Mouse (Mus musculus) embryonic fibroblast, embryonic 13.5 days (primary cell): ENCODE results near the gene Slc38a3. TPM values are rescaled to one million over a fixed set of nuclear protein-coding genes. Genes with fewer than 3 reads are reported as not detected.

ENCODE experiments used
- H3K27ac ChIP-seq: 2 replicates; pipeline ENCODE4 v1.5.1; 2012; ENCODE audit warnings: low read length, control low read depth, inconsistent platforms; ENCODE audit not compliant: insufficient read depth
- H3K4me1 ChIP-seq: 2 replicates; pipeline ENCODE4 v1.6.1; 2011; ENCODE audit warnings: low read length; ENCODE audit not compliant: control insufficient read depth, insufficient read depth
- H3K4me3 ChIP-seq: 2 replicates; pipeline ENCODE4 v1.5.1; 2011; ENCODE audit warnings: mild to moderate bottlenecking, control low read depth, low read length; ENCODE audit not compliant: insufficient read depth
- CTCF ChIP-seq: IDR thresholded peaks from 2 replicates; pipeline ENCODE4 v1.5.1; 2011; ENCODE audit warnings: mild to moderate bottlenecking, control low read depth, low read length, moderate library complexity, borderline replicate concordance; ENCODE audit not compliant: insufficient read depth
- POLR2A ChIP-seq: IDR thresholded peaks from 2 replicates; pipeline ENCODE4 v1.6.1; 2011; ENCODE audit warnings: low read depth, mild to moderate bottlenecking, control low read depth, low read length, moderate library complexity
- polyA plus RNA-seq: library from polyadenylated mRNA; stranded (reverse); fragments of >200 nt; gene quantifications from 2 replicates; pipeline ENCODE4 v1.2.4, GENCODE M21; 2011; ENCODE audit warnings: low read depth; ENCODE audit not compliant: missing spikeins, insufficient read length

The Slc38a3 gene
- polyA plus RNA-seq, 1 experiment: 1.1 TPM

DNA sequence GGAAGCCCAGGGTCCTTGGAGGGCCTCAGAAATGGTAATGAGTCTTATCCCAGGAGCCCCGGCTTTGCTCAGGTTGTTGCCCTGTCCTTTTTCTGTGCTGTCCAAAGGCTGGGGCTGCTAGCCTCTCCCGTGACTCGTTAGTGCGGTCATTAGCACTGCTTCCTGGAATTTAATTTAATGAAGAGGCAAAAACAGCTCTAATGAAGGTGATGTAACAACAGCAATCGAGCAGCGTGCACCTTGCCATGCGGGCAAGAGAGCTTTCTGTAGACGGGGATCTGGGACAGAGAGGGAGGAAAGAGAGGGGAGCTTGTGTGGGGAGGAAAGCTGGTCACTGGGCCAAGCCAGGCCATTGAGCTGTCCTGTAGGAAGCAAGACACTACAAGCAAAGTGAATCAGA, 27.7 kb downstream of the Slc38a3 start:
- Histone ChIP-seq H3K4me3 (no peak overlapping the region), H3K27ac (no peak overlapping the region), H3K4me1 (0 out of 2 replicates have a peak, but pooled peaks cover 5% of the 10 kb centered on the region)
- TF ChIP-seq POLR2A (no peak), CTCF (no peak)

GRCm38 (mm10) chr9:107640257-107640772, 29.0 kb downstream of the Slc38a3 start:
- TF ChIP-seq POLR2A: no peak
- TF ChIP-seq CTCF: no peak
- Histone ChIP-seq H3K4me3 (no peak overlapping the region), H3K27ac (no peak overlapping the region), H3K4me1 (peaks cover 5% of the 10 kb centered on the region; the same call in 1 of the 2 replicates)

DNA sequence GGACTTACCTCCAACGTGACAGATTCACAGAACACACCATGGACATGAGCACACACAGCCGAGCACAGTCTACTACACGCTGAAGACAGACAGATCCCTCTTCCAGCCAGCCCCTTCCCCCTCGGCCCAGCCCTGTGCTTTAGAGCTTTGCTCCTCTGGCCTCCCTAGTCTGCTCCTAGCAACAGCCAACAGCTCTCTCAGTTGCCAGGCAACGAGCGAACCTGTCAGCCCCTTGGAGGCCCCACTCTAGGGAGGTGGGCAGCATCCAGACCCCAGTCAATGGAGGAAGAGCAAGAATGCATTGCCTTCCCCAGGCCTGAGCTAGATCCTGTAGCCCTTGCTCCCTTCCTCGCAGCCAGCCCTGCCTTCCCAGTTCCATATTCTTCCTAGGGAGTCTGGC, 32.3 kb downstream of the Slc38a3 start:
- H3K4me1 ChIP-seq: no peaks in the 10 kb centered on the region; the same call in 1 of the 2 replicates
- no peak overlapping the region for H3K27ac ChIP-seq
- H3K4me3 ChIP-seq: no peak overlapping the region
- TF ChIP-seq CTCF: no peak
- TF ChIP-seq POLR2A: no peak

- peak within 1 kb of the TSS; percentile 80 for H3K27ac ChIP-seq
- H3K4me3 ChIP-seq: peak within 1 kb of the TSS; percentile 96
- TF ChIP-seq POLR2A: peak; percentile 85
- no peak for TF ChIP-seq CTCF
- peaks cover 7% of the 10 kb centered on the region; the same call in 1 of the 2 replicates for H3K4me1 ChIP-seq
These were observed 33.9 kb downstream of the Slc38a3 start, which contains the start of gene Gnai2 for GRCm38 (mm10) chr9:107635279-107636028. TSS of gene Gnai2 (minus strand) at chr9:107635367.

- peak overlapping the region; percentile 80 for H3K27ac ChIP-seq
- no peak for TF ChIP-seq CTCF
- TF ChIP-seq POLR2A: no peak
- H3K4me3 ChIP-seq: peak overlapping the region; percentile 96
- H3K4me1 ChIP-seq: peaks cover 7% of the 10 kb centered on the region; the same call in 1 of the 2 replicates
These were observed 34.7 kb downstream of the Slc38a3 start for GRCm38 (mm10) chr9:107634406-107635278.

- TF ChIP-seq POLR2A (peak; percentile 40; the same call in 1 of the 2 replicates), CTCF (no peak)
- Histone ChIP-seq H3K27ac (peak overlapping the region; percentile 80), H3K4me1 (peaks cover 11% of the 10 kb centered on the region; the same call in 1 of the 2 replicates), H3K4me3 (peak overlapping the region; percentile 96)
These were observed 35.5 kb downstream of the Slc38a3 start for GRCm38 (mm10) chr9:107633661-107634405.

DNA sequence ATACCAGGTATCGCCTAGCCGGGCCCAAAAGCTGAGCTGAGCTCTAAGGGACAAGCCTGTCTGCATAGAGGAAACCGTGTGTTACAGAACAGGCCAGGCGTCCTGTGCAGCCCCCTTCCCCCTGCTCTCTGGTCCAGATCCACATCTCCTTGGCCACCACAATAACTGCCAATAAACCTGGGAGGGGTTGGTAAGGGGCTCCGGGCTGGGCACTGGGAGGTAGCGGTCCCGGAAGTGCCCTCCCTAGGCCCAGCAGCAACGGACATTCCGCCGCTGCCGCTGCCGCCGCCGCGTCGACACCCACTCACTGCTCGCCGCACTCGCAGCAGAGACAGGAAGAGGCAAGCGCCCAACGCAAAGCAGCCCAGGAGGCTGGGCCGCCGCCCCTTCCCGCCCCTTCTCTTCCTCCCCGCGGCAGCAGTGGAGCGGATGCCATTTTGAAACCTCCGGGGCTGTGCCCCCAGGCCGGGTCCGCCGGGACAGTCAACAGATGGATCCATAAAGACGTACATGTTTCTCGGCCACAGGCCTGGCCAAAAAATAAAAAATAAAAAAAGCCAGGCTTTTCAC, 36.2 kb downstream of the Slc38a3 start:
- Histone ChIP-seq H3K4me1 (peaks cover 13% of the 10 kb centered on the region), H3K4me3 (peak overlapping the region; percentile 96), H3K27ac (peak overlapping the region; percentile 80)
- TF ChIP-seq POLR2A (peak; percentile 88), CTCF (no peak)

DNA sequence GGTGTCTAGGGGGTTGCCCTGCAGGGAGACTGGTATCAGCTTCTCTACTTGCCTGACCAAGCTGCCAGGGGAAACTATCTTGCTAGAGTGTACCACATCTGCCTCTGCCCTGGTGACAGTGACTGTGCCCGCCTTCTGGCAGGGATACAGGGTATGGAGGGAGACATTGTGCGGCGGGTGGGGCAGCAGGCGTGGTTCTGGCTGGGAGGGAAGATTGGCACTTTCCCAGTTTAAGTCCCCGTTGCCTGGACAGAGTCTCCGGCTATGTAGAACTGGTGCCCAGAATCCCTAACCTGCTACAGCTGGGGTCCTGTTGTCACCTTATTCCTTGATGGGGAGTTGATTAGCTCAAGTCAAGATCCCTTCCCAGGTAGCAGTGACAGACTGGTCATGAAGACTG, 36.9 kb downstream of the Slc38a3 start:
- peak overlapping the region; percentile 96 for H3K4me3 ChIP-seq
- peaks cover 18% of the 10 kb centered on the region for H3K4me1 ChIP-seq
- H3K27ac ChIP-seq: peak overlapping the region; percentile 80
- TF ChIP-seq CTCF: no peak
- no peak for TF ChIP-seq POLR2A

DNA sequence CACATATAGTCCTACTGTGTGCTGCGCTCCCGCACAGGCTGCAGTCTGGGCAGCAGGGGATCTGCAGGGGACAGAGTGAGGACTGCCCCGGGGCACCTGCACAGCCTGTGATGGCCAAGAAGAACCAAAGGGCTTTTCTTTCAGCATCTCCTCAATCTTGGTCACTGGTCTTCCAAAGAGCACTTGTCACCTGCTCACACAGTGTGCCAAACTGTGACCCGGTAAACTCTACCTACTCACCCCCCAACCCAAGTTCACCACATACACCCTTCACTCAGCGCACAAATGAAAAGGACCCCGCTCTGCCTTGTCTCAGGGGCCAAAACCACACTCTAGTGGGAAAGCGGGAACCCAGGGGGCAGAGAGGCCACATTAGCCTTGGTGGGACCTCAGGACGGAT, 37.5 kb downstream of the Slc38a3 start:
- Histone ChIP-seq H3K4me3 (no peak overlapping the region), H3K4me1 (peaks cover 19% of the 10 kb centered on the region), H3K27ac (no peak overlapping the region)
- TF ChIP-seq CTCF: no peak
- no peak for TF ChIP-seq POLR2A
